Mouse (Mus musculus) bone marrow, adult 2 months (tissue): ENCODE measurements around the gene Grik3. TPM values are rescaled to one million over a fixed set of nuclear protein-coding genes. Genes with fewer than 3 reads are reported as not detected.

ENCODE experiments used
- H3K27ac ChIP-seq: fragments of 200-500 bp; 2 replicates; pipeline ENCODE4 v1.5.1; 2012; ENCODE audit warnings: low read depth, mild to moderate bottlenecking, control low read depth, inconsistent platforms, low read length; ENCODE audit not compliant: control insufficient read depth, poor library complexity, insufficient read depth
- H3K4me1 ChIP-seq: fragments of 200-500 bp; 2 replicates; pipeline ENCODE4 v1.6.1; 2011; ENCODE audit warnings: low read length; ENCODE audit not compliant: control insufficient read depth, insufficient read depth
- H3K4me3 ChIP-seq: fragments of 200-500 bp; replicated peaks from 2 replicates; pipeline ENCODE3; 2011; ENCODE audit warnings: mild to moderate bottlenecking, low read depth, low read length, control low read depth; ENCODE audit not compliant: control insufficient read depth
- CTCF ChIP-seq: fragments of 200-500 bp; IDR thresholded peaks from 2 replicates; pipeline ENCODE4 v1.5.1; 2011; ENCODE audit warnings: low read length, control low read depth; ENCODE audit not compliant: control insufficient read depth, insufficient read depth
- POLR2A ChIP-seq: fragments of 200-500 bp; IDR thresholded peaks from 2 replicates; pipeline ENCODE4 v1.6.1; 2011; ENCODE audit warnings: low read depth, mild to moderate bottlenecking, control low read depth, low read length, borderline replicate concordance; ENCODE audit not compliant: control insufficient read depth
- WGBS: fragments of 180-500 bp; shearing (Covaris S2); methylation state at CpG from one replicate; pipeline ENCODE4 v1.1.7; 2018; 5-methylcytosine and 5-hydroxymethylcytosine counted together
- polyA plus RNA-seq: library from polyadenylated mRNA; stranded (reverse); fragments of >200 nt; gene quantifications from 2 replicates; pipeline ENCODE4 v1.2.4, GENCODE M21; 2011; ENCODE audit warnings: low replicate concordance; ENCODE audit not compliant: missing spikeins, insufficient read depth, insufficient read length

Grik3 gene
- polyA plus RNA-seq, 1 experiment, result 0.45 TPM

DNA sequence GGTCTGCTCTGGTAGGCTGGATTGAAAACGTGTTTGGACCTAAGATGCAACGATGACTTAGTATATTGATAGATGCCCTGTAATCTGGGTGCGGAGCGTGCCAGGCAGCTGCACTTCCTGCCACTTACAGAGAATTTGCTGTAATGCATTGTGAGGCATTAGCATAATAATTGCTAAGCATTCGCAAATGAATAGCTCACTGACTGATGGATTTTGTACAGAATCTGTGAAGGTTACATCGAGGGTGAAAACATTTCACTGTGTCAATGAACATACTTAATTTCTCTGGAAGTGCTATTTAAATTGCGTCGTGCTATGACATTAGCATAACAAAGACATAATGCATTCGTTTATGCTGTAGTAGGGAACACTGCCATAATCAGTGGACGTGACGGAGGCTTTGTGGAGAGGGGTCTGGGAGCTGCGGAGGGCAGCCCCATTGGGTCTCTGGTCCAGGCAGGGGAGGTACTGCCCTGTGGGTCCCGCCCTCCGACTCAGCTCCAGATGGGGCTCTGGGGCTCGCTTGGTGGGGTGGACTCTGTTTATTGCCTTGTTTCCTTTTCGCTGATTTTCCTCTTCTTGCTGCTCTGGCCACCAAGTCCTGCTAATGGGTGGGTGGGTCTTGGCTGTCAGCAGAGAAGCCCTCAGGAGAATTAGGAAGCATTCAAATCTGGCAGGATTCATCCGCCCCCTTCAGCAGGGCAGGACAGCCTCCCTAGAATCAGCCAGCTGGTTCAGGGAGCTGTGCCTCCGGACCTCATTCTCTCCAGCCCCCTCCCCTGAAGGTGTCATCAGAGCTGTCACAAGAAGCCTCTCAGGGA, 54.7 kb downstream of the Grik3 start:
- WGBS, result 35% methylated on average over 18 of the region's 18 CpGs
- no peak overlapping the region for H3K27ac ChIP-seq
- H3K4me3 ChIP-seq, result no peak overlapping the region
- TF ChIP-seq POLR2A (no peak), CTCF (no peak)
- no peaks in the 10 kb centered on the region for H3K4me1 ChIP-seq

DNA sequence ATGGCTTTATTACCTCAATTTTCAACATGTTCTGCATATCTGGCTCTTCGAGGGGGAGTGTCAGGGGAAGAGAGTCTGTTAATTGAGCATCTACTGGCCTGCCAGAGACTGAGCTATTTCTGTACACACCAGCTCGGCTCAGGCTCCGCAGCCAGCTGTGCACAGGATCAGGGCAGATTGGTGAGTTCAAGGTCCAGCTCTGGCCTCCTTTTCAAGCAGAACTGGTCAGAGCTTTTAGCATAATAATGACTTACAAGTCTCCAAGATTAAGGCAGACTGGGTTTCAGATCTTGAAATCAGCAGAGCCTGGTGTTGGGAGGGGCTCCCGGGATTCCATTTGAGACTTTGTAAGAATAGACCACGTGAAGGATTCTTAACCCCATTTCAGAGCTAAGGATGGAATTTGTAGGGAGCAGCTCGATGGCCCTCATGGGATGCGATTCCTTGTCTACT, 55.3 kb downstream of the Grik3 start:
- no peak for TF ChIP-seq CTCF
- no peak for TF ChIP-seq POLR2A
- 43% methylated on average over 7 of the region's 7 CpGs for WGBS
- Histone ChIP-seq H3K4me1 (no peaks in the 10 kb centered on the region), H3K27ac (no peak overlapping the region), H3K4me3 (no peak overlapping the region)

DNA sequence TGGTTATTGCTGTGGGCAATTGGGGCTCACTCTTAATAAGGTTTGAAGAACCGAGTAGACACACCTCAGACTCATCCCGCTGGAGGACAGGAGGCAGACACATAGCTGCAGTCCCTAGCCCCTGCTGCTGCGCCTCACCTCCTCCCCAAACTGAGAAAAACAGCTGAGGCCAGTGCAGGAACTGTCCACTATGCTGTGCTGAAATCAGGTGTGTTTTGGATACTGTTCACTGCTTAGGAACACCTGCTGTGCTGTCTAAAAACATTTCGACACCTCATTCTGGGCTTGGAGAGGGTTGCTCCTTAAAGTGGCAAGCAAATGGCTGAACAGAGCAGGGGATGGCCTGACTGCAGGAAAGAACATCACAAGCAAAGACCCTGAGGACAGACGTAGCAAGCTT, 57.7 kb downstream of the Grik3 start:
- Histone ChIP-seq H3K4me3 (no peak overlapping the region), H3K4me1 (no peaks in the 10 kb centered on the region), H3K27ac (no peak overlapping the region)
- TF ChIP-seq CTCF (no peak), POLR2A (no peak)
- 55% methylated on average over 5 of the region's 5 CpGs for WGBS

DNA sequence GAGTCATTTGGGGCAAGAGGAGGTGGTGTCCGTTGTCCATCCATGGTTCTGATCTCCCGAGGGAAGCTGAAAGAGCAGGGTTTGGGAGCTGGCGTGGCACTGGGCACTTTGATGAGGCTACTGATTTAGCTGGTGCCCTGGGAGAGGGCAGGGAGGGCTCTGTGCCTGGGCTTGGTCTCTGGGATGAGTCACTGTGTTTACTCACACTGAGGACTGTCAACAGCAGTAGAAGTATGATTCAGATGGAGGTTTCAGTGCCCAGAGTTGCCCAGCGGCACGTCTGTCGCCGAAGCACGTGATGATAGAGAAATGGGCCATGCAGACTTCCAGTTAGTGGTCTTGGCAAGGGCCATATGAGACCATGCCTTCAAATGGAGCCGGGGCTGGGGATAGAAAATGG, 63.3 kb downstream of the Grik3 start:
- TF ChIP-seq CTCF (no peak), POLR2A (no peak)
- WGBS, result 79% methylated on average over 9 of the region's 9 CpGs
- Histone ChIP-seq H3K4me1 (no peaks in the 10 kb centered on the region), H3K27ac (no peak overlapping the region), H3K4me3 (no peak overlapping the region)

DNA sequence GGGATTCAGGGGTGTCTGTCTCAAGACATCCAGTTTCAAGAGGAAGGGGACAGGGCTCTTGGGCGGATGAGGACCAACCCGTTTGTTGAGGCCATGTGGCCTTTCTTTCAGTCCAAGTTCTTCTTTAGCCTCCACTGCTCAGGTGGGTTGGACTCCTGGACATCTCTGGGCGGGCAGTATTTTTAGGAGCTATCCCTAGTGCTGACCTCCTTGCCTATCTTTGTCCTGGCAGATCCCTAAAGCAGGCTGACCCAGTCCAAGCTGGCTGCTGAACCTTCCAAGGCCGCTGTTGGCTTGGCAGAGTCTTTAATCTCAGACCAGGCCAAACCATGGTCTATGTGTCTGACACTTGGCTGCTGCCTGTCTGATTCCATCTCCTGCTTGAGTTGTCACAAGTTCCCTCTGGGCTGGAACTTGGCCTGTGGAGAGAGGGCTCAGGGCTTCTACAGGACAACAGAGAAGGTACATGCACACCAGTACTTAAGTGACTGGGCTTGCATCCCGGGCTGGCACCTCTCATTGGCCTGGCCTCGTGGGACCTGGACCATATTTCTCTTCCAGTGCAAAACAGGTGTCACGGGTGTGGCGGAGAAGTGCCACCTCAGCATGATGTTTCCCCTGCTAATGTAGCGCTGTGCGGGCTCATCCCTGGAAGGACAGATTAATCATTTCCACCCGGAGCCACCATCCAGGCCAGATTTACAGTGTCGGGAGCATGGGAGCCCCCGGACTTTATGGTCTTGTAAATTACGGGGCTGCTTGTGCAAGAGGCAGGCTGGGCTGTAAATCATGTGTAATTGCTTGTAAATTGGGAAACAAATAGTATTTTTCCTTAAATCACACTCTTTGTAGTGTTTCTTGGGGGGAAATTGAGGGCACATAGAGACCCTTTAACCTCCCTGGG, 66.2 kb downstream of the Grik3 start:
- WGBS, result 59% methylated on average over 14 of the region's 14 CpGs
- H3K4me3 ChIP-seq, result no peak overlapping the region

DNA sequence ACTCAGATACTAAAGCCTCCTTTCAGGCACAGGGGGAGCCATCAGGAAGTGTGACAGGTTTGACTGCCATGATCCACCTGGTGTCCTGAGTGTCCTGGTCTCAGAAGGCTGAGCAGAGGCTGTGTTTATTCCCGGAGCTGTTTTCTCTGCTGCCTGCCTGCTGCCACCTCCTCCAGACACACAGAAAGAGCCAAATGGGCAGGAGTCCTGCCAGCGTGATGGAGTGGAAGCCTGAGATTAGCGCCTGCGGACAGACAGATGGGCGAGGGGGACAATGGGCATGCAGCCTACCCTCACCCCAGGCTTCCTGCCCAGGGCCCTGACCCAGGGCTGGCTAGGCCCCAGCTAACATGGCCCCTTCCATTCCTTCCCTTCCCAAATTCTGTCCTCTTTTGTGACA, 69.1 kb downstream of the Grik3 start:
- Histone ChIP-seq H3K4me1 (no peaks in the 10 kb centered on the region), H3K4me3 (no peak overlapping the region), H3K27ac (no peak overlapping the region)
- TF ChIP-seq CTCF (no peak), POLR2A (no peak)
- 65% methylated on average over 5 of the region's 5 CpGs for WGBS

More for the DNA sequence above, 66.2 kb downstream of the Grik3 start:
- H3K4me1 ChIP-seq, result no peaks in the 10 kb centered on the region
- TF ChIP-seq POLR2A (no peak), CTCF (no peak)
- H3K27ac ChIP-seq, result no peak overlapping the region

DNA sequence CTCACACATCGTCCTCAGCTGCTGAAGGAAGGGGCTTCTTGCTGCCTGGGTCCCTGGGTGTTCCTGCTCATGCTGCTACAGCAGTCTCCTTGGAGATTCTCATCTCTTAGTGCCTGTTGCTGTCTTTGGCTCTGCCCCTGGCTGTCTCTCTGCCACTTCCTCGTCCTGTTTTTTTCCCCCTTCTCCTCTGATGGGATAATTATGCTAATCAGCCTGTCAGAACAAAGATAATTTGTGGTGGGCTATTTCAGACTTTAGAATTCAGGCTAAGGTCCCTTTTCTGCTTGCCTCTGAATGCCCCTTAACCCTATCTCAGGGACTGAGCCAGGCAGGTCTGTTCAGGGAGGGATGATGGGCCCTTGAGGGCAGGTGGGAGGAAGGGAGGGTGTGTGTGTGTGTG, 70.3 kb downstream of the Grik3 start:
- Histone ChIP-seq H3K4me1 (no peaks in the 10 kb centered on the region), H3K27ac (no peak overlapping the region), H3K4me3 (no peak overlapping the region)
- TF ChIP-seq POLR2A, result no peak
- TF ChIP-seq CTCF, result no peak
- WGBS, result 21% methylated on average over 2 of the region's 2 CpGs

DNA sequence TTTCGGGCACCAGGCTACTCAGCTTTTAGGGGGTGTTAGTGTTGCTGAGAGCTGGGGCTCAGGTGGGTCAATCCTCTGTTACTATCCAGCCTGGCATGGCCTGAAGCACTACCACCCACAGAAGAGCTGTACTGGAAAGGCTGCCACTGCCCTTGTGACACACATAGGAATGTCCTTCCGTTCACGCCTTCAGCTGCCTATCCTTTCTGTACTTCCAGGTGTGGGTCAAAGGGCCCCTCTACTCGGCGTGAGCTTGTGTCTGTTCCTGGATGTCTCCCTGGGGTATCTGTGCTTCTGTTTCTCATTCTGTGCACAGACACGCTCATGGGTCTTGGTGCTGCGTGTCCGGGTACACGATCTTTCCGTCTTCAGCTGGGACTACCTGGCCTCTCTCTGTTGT, 73.1 kb downstream of the Grik3 start:
- H3K4me1 ChIP-seq, result no peaks in the 10 kb centered on the region
- H3K27ac ChIP-seq, result no peak overlapping the region
- TF ChIP-seq CTCF (no peak), POLR2A (no peak)
- WGBS, result 88% methylated on average over 10 of the region's 10 CpGs
- H3K4me3 ChIP-seq, result no peak overlapping the region
